Mouse (Mus musculus) right cerebral cortex, adult 18-20 months (tissue): ENCODE measurements around the gene Col15a1.

Source experiments
- DNase-seq: peaks from one replicate; pipeline ENCODE4 v3.0.0; 2022; ENCODE audit warnings: mixed read lengths

The Col15a1 gene

DNA sequence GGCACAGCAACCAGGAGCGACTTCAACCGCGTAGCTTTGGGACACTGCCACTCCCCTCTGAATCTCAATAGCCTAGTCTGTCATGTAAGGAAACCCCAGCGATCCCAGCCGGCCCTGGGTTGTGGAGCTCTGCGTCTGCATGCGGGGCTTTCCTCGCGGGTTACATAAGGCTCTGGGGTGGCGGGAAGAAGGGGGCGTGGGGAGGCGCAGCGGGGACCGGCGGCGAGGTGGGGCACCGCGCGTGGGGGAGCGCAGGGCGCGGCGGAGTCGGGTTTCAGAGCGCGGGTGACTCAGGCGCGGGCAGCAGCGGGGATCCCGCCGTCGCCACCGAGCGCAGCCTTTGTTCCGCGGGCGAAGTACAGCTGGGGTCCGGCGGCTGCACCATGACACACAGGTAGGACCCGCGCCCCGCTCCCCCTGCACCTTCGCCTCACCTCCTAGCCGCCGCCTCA, at the start of gene Col15a1:
Gene Col15a1, plus strand, starts transcription at position 193 of the 452 bp plus-strand sequence.
- DNase-seq, result peak; percentile 20

DNA sequence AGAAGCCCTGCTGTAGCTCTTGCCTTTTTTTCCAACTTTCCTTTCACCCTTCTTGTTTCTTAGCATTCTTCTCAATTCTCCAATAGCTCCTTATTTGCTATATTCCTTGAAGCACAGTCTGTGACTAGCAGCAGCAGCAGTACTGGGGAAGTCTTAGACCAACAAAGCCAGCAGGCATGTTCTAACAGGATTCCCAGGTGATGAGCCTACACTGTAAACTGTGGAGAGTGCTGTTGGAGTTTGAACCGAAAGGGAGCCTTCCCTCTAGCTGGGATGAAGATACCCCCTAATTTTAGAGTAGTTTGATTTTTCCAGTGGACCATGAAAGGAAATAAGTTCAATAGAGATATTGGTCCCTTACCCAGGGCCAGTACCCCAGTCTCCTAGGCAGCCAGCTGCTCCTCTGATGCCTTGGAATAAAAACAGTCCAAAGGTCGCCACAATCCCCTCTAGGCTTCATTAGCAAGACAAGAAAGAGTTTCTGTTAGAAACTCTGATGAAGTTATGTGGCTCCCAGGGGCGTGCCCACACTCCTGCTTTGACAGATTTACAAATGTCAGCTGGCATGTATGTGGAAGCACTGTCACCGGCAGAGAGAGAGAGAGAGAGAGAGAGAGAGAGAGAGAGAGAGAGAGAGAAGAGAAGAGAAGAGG, 46.7 kb upstream of the Col15a1 start:
- no peak for DNase-seq

DNA sequence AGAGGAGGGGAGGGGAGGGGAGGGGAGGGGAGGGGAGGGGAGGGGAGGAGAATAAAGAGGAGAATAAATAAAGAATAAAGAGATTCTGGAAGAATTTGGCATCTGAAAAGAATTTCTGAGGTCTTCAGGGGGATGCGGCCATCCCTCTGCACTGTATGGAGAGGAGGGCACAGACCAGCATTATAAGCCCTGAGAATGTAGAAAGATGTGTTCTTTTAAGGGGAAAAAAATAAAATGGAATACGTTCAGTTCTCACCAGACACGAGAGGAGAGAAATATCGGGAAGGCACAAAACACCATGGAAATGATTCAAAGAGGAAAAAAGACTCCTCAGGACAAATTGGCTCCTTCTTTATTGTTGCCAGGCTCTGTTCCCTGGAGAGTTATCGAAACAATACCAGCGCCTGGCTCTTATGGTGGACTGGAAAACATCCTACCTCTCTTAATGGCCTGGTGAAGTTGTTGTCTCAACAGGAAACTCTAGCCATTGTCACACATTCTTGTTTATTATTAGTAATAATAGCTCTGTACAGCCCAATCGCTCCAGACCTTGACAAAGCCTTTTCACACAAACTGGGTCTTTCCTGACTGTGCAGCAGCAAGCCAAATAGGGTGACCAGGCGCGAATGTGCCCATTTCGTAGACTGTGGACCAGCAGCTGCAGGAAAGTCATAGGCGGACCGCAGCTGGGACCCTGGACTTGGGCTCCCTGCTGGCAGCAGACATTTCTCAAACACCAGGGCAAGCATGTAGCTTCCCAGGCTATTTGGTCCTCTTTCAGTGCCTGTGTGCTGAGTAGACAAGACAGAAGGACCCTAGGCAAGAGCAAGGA, 46.0 kb upstream of the Col15a1 start:
- DNase-seq, result no peak

DNA sequence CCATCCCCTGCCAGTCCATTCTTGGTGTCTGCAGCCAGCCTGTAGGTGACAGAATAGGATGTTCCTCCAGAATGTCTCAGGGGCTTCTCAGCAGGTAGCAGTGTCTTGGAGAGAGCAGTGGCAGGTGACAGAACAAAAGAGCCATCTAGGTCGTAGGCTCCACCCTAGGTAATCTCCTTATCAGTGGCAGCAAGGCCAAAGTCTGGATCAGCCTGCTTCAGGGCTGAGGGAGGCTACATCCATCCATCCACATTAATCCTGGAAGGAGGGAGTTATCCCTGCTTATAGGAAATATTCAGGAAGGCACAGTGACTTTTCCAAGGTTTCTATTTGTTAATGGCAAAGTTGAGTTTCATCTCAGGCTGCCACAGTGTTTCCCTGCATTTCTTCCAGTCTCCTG, 35.6 kb upstream of the Col15a1 start:
- no peak for DNase-seq

DNA sequence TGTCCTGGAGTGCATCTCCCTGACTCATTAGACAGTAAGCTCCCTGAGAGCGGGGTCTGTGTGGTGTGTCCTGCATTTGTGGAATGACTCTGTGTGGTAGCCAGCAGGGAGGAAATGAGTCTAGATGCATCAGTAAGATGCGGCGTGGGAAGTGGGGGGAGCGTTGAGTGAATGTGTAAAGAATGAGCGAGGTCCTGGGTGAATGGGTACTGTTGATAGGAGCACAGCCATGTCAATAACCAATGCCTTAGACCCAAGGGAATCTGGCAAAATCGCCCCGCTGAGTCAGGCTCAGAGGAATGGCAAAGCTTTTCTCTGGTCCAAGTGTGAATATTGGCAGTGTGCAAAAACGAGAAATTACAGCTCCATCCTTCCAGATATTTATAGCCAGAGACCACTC, 30.9 kb upstream of the Col15a1 start:
- no peak for DNase-seq

DNA sequence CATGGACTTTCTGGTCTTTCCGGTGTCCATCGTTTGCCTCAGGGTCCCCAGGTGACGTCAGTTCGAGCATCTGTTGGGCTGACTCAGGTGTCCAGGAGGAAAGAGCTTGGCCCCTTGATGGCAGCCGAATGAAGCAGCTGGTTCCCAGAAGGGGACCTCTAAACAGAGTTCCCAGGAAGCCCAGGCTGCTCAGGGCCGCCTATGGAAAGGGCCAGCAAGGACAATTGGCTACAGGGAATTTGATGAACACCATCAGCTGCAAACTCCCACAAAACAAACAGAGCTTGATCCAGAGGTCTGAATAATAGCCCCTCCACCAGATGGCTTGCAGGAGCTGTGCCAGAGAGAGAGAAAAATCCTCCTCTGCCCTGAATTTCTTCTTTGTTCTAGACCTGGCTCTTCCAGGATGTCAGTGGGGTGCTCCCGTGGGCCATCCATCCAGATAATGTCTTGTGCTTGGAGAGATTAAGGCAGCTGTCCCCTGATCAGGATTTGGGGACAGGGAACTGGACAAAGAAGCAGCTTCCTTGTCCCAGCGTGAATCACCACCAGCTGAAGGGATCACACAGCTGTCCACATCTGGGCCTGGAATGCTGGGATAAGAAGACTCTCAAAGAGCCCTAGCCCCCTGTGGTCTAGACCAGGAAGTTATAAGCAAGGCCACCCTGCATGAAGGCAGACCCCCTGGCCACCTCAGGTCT, 29.6 kb upstream of the Col15a1 start:
- no peak for DNase-seq

DNA sequence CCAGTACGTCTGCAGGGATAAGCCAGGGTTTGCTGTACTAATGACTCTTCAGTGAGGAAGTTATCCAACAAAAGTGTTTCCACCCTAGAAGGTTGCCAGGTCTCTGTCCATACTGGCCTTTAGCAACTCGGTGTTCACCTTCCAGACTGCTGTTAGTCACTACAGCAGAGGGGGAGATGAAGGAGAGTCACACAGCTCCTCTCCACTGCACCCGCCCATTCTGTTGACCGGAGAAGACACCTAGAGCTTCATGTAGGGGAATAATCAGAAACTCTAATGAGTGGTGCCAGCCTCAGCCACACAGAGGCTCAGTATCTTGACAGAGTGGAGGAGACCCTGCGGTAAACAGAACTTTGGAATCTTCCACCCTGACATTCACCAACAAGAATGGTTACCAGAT, 28.4 kb upstream of the Col15a1 start:
- no peak for DNase-seq

DNA sequence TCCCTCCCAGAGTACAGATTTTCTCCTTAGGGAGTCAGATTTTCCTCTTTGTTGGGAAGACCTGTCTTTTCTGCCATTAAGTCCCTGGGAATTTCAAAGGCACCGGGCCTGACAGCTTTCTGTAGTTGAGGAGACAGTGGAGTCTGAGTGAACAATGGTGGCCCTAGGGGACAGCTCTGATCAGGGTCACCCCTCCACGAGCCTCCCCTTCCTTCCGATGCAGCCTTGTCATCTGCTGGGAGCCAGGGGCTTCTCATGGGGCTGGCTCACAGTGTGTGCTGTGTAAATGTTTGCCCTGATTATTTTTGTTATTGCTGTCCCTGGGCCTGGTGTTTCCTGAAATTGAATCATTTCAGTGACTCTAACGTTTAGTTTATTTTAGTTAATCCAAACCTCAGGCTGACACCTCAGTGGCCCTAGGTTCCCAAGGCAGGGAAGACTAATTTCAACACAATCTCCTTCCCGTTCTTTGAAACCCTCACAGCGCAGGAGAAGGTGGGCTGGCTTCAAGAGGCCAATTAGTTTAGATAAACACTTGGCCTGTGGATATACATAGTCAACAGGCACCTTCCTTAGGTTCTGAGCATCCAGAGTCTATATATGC, 23.8 kb upstream of the Col15a1 start:
- no peak for DNase-seq

DNA sequence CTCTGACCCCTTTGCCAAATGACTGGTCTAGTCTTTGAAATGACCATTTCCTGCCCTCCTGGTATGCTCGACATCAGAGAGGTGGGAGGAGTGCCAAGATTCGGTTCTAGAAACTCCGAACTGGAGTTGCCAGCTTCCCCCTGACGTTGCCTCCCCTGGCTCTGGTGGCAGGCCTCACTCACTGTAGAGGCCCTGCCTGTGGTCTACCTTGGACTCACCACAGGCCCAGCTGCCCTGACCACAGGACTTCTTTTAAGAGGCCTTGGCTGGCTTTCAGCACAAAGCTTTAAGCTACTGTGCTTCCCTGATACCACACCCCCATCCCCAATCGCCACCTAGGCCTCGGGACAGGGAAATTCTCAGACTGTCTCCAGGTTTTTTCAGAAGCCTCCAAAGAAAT, 21.4 kb upstream of the Col15a1 start:
- no peak for DNase-seq

DNA sequence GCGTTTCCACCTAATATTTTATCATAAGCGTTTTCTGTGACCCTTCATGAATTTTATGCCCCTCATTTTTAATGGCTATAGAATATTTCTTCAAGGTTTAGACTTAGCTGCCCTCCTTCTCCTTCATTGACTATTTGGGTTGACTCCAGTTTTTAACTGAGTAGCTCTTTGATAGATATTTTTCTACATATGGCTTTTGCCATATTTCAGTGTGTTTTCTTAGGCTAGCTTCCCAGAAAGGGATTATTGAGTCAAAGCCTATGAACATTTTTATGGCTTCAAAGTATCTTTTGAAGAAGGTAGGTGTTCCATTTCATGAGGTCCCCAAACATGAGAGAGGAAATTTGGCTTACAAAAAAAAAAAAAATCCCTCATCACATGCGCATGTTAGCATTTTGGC, 11.8 kb upstream of the Col15a1 start:
- no peak for DNase-seq

DNA sequence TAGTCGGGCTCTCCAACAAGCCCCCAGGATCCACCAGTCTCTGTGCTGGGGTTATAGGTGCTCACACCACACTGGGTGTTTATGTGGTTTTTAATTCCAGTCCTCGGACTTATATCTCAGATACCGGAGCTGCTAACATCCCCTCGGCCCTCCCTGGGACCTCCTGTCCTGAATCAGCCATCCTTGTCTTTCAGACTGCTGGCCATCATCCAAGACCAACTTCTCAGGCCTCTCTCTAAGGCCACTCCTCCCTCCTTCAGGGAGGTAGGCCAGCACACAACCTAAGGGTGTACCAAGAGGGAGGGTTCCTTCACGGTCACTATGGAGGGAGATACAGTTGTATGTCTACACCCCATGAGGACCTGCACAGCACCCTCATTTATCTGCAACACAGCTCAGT, 4.3 kb upstream of the Col15a1 start:
- no peak for DNase-seq

DNA sequence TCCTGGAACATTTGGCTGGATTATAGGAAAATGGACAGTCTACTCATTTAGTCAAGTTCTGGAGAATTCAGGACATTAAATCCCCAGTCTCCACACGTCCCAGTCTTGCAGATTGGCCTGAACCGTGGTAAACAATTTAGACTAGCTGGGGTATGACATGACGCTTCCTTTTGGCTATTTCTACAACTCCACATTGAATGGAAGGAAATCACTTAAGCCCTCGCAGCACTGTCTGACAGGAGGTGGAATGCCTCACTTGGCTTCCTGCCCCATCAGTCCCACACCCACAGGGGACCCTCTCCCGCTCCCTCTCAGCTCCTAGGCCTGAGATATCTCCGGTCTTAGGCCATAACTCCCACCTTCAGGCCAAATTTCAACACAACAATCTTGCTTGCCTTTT, 2.1 kb upstream of the Col15a1 start:
- no peak for DNase-seq

DNA sequence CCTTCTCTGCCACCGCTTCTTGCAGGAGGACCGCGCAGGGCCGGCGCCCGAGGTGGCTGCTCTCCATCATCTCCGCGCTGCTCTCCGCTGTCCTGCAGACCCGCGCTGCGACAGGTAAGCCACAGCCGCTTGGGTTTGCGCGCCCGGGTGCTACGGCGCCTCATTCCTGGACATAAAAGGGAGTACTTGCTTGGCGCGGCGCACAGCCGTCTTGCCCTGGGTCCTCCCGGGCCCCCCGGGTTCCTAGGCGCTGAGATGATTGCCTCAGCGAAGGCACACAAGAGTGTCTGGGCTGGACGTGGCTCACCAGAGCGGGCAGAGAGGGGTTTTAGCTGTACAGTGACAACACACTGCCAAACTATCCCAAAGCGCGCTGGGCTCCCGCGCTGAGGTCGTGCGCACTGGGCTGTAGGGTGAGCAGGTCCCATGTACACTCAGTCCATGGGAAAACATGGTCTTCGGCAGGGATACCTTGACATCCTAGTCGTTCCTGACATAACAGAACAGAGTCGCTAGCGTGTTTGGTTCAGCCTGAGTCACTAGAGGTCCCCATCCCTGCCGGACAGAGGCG, 545 bp downstream of the Col15a1 start:
- no peak for DNase-seq

DNA sequence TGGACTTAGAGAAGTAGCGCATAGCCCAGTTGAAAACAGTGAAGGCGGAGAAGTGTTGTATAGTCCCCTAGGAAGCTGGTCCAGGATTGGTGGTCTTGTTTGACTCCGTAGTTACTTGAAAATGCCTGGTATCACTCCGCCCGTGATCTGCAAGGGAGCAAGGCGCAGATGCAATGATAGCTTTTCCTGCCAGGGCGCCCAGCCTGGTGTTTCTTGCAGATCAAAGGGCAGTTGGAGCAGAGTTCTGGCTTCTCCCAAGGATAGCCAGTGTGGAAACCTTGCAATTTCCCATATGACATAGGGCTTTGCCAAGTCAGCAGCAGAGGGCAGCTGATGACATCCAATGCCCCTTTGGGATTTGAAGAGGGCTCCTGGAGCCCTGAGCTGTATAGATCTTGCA, 1.5 kb downstream of the Col15a1 start:
- no peak for DNase-seq

DNA sequence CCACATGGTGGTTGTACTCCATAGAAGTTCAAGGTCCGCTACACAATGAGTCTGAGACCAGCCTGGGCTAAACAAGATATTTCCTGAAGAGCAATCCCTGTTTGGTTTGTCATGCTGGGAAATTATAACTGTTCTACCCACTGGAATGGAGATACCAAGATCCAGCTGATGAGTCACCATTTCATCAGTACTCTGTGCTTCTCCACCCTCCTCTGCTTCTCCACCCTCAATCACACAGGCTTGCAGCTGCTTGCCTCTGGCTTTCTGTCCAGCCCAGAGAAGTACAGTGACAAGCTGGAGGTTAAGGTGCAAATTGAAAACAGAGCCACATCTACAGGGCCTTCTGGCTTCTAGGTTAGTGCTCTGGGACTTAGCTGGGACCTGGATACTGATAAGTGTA, 10.9 kb downstream of the Col15a1 start:
- DNase-seq, result no peak

DNA sequence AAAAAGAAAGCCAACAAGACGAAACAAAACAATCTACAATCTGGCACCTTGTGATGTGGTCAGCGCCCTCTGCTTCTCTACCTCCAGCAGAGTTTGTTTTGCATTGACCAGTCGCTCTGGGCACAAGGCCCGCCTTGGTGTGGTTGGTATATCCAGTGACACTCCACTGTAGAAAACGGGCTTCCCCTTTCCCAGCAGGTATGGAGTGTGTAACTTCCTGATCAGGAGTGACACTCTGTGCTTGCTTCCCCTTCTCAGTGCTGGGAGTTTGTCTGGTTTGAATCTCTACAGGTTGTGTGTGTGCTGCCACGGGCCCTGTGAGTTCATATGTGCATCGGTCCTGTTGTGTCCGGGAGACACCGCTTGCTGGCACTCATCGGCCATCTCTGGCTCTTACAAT, 11.4 kb downstream of the Col15a1 start:
- no peak for DNase-seq

DNA sequence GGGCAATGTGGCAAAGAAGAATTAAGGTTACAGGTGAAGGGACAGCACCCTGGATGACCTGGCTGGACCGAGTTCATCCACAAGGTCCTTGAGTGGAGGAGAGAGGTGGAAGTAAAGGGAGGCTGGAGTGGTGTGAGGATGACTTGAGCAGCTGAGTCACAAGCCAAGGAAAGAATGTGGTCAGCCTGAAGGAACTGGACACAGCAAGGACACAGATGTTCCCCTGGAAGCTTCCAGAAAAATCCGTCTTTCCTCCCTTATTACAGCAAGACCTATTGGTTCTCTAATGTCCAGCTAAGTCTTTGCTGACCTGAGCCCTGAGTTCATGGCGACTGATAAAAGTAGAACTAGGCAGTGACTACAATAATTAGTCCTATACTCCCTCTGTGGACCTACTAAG, 12.6 kb downstream of the Col15a1 start:
- no peak for DNase-seq

DNA sequence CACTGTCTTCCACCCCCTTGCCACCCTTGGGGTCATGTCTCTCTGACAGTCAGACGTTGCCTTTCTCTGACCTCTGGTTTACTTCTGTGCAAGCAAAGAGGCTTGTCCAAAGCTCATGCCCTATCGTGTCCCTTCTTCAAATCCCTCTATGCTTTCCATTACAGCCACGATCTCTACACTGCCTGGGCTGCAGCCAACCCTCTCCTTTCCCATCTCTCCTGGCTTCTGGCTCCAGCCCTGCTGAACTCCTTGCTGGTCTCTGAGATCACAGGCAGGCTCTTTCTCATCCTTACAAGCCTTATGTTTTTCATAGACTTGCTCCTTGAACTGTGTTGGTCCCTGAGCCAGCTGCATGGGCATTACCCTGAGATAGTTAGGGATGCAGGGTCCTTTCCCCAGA, 14.2 kb downstream of the Col15a1 start:
- DNase-seq, result no peak

DNA sequence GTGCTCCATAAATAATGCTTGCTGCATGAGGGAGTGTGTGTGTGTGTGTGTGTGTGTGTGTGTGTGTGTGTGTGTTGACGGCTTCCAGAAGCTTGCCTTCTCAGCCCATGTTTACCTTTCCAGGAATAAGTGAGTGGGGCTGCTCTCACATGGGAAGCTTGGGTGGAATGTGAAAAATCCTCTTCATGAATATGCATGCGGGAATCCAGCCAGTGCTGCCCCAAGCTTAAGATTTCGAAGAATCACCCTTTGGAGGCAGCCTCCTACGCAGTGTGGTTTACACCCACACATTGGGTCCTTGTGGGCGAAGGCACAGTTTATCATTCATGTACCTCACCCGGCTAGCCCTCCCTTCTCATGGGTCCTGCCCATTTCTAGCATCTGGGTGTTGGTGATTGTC, 18.0 kb downstream of the Col15a1 start:
- DNase-seq, result peak; percentile 70

DNA sequence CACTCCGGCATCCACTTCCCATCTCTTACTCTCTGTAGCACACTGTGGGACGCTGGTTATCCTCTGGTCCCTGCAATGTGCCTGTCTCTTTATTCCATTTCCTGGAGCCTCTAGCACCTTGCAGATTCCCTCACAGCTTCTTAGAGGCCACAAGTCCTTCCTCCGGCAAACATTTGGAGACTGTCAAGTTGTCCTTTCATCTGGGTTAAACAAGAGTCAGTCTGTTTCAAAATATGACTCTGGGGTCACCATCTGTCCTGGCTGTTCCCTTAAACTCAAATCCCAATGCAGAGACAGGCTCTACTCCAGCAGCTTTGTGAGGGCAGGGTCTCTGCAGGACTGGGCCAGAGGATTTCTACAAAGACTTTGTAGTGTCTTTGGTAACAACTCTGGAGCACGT, 19.1 kb downstream of the Col15a1 start:
- no peak for DNase-seq

DNA sequence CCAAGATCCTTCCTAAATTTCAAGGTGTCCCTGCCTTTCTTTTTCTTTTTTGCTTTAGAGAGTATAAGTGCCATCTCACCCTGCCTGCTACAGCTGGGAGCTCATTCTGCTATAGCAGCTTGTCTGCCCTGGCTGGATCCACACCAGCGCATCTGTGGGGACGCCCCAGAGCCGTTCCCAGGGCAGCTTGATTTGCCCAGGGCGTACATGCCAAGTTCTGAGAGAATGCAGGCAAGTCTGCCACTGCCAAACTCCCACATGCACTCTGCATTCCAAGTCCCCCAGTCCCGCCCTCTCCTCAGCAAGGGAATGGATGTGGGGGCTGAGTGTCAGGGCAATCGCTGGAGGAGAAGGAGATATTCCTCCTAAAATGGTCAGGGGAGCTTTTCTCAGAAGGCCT, 19.8 kb downstream of the Col15a1 start:
- peak; percentile 81 for DNase-seq

DNA sequence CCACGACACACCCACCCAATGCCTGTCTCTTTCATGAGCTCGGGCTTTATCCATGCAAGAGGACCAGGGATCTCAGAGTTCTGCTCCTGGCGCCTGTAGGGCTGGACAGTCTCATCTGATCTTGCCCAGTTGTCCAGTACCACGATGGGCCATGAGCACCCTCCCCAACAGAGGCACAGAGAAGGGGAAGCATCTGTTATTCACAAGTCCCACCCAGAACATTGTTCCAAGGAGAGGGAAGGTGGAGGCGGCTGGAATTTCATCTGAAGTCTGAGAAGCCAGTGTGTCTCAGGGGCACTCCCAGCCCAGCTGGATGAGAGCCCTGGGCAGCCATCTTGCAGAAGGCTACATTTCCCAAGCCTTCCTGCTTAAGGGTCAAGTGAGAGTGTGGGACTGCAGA, 21.0 kb downstream of the Col15a1 start:
- DNase-seq, result no peak

DNA sequence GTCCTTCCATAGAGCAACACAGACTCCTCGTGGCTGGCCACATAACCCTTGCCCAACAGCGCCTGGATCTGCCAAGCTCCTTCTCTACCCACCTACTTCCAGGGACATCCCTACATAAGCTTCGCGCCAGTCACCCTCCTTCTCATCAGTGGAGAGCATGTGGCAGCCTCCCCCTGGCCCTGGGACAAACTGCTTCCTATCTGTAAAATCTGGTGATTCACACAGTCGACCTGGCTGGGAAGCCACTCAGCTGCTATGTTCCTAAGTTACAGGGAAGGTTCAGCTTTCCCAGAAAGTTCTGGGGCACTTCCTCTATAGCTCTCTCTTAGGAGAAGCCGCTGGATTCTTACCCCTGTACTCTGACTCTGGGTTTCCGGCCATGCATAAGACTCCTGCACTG, 22.5 kb downstream of the Col15a1 start:
- DNase-seq, result no peak
